Mouse (Mus musculus) macrophage (primary cell): ENCODE data around the gene Ano6. TPM values are rescaled to one million over a fixed set of nuclear protein-coding genes. Genes with fewer than 3 reads are reported as not detected.
A peak's percentile ranks its signal among the peaks of the same experiment; 100 is the strongest.

ENCODE experiments used
- H3K27ac ChIP-seq: fragments of 350-480 bp; formaldehyde crosslinking; 2 replicates; pipeline ENCODE4 v1.9.0; 2021
- H3K36me3 ChIP-seq: fragments of 350-480 bp; formaldehyde crosslinking; 2 replicates; pipeline ENCODE4 v1.9.0; 2021; ENCODE audit errors: inconsistent target
- H3K4me3 ChIP-seq: fragments of 350-480 bp; formaldehyde crosslinking; 2 replicates; pipeline ENCODE4 v1.9.0; 2021; ENCODE audit errors: inconsistent target
- H3K79me2 ChIP-seq: fragments of 350-480 bp; formaldehyde crosslinking; 2 replicates; pipeline ENCODE4 v1.9.0; 2021; ENCODE audit errors: inconsistent target
- WGBS: methylation state at CpG from one replicate; pipeline ENCODE4 v1.1.7; 2026; ENCODE audit warnings: inconsistent platforms; ENCODE audit not compliant: missing documents; 5-methylcytosine and 5-hydroxymethylcytosine counted together
- polyA plus RNA-seq: library from polyadenylated mRNA; stranded (reverse); fragments of 250-400 nt; gene quantifications from 3 replicates; pipeline ENCODE4 v1.2.4, GENCODE M21; 2018; ENCODE audit warnings: inconsistent platforms

Gene Ano6
- polyA plus RNA-seq, 1 experiment from 2014 or later: 124 TPM

DNA sequence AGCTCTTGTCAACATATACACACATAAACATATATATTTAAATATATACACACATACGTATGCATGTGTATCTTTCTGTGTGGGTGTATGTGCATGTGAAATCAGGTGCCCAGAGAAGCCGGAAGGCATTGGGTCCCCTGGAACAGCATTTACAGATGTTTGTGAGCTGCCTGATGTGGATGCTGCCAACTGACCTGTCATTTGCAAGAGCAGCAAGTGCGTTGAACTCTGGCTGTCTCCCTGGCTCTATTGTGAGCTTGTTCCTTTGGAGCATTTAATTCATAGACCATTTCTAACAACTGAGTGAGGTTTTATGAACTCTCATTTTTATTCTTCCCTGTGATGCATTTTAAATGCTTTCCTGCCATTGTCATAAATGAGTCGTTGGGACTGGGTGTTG, 91.8 kb downstream of the Ano6 start:
- 87% methylated on average over 3 of the region's 4 CpGs for WGBS
- Histone ChIP-seq H3K27ac (no peak overlapping the region), H3K79me2 (peaks cover 17% of the 10 kb centered on the region; the same call in 1 of the 2 replicates), H3K4me3 (no peak overlapping the region), H3K36me3 (no peaks in the 10 kb centered on the region)

DNA sequence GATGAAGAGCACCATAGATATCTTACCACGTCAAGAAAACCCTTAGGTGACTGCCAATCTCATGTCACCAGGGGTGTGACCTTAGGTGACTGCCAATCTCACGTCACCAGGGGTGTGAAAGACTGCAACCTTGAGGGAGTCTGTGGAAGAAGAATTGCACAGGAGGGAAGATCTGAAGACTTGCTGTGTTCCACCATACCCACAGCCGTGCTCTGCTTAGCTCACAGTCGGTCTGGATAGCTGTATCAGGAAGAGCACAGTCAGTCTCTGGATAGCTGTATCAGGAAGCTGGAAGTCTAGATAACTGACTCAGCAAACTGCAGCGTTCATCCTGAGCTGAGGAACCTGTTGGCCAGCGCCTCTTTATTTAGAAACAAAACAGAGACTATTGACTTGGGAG, 92.9 kb downstream of the Ano6 start:
- no peaks in the 10 kb centered on the region for H3K36me3 ChIP-seq
- peaks cover 24% of the 10 kb centered on the region; the same call in 1 of the 2 replicates for H3K79me2 ChIP-seq
- WGBS: 47% methylated on average over 6 of the region's 6 CpGs
- H3K27ac ChIP-seq: no peak overlapping the region
- no peak overlapping the region for H3K4me3 ChIP-seq

DNA sequence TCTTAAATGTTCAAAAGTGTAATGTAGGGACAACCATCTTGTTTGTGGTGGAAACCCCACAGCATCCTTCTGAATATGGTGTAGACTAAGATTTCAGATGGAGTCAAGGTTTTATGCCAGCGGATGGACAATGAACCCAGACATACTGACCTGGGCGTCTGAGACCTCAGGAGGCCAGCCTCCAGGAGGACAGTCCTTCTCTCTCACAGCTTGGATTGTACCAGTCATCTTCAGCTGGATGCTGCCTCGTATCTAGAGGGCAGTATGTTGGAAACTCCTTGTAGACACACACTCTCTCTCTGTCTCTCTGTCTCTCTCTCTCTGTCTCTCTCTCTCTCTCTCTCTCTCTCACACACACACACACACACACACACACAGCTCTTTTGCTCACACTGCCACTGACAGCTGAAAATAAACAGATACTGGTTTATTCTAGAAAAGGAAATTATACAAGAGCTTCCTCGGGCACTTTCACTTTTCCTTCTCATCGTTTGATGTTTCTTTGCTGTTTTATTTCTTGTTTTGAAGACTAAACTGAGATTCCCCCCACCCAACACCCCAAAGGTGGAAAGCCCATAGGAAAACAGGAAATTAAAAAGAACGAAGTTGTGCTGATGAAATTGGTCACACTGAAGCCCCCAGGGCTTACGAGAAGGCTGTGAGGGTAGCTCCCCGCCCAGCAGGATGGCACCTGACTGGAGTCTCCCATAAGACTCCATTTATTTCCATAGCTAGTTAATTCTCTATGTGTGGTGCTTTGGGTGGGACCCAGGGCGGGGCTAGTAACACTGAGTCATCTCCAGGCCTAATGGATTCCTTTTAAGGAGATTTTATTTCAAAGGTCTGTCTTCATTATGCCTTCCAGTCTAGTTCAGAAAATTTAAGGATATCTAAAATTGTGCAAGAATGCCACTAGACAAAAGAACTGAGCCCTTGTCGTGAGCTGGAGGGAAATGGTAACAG, 94.3 kb downstream of the Ano6 start:
- Histone ChIP-seq H3K79me2 (peaks cover 38% of the 10 kb centered on the region; the same call in 1 of the 2 replicates), H3K4me3 (no peak overlapping the region; the same call in 1 of the 2 replicates), H3K27ac (peak overlapping the region; percentile 33; the same call in 1 of the 2 replicates), H3K36me3 (no peaks in the 10 kb centered on the region)
- 60% methylated on average over 10 of the region's 10 CpGs for WGBS

DNA sequence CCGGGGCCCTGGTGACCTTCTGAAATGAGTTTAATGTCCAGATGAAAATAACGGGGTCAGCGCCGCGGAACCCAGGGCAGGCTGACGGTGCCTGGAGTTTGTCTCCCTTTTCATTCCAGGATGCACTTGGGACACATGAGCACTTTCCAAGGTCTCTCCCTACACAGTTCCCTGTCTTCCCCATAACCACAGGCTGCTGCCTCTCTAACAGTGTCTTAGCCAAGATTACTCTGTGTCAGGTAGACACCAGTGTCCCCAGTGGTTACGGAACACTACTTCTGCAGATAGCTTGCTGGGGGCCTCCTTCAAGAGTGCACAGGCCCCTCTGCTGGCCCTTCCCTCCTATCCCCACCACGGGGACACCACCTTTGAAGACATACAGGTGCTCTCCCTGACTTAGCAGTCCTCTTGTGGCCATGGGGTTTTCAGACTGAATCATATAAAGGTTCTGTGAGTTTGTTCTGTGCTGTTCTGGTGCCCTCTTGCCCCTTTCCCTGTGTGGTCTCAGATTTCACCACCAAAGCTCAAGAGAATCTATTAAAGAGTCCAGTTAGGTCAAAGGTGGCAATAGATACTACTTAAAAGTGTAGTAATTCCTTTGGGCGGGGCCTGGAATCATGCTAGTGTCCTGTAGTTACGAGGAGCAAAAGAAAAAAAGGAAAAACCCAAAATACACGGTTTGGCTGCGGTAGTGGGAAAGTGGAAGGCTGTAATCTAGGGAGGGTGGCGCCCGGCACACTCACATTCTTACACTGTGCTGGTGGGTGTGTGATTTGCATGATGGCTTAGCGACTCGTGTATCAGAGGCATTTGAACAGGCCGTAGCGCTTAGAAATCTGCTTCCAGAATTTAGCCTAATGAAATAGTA, 95.5 kb downstream of the Ano6 start:
- Histone ChIP-seq H3K36me3 (no peaks in the 10 kb centered on the region), H3K4me3 (no peak overlapping the region), H3K27ac (no peak overlapping the region), H3K79me2 (peaks cover 44% of the 10 kb centered on the region; the same call in 1 of the 2 replicates)
- 95% methylated on average over 18 of the region's 18 CpGs for WGBS

DNA sequence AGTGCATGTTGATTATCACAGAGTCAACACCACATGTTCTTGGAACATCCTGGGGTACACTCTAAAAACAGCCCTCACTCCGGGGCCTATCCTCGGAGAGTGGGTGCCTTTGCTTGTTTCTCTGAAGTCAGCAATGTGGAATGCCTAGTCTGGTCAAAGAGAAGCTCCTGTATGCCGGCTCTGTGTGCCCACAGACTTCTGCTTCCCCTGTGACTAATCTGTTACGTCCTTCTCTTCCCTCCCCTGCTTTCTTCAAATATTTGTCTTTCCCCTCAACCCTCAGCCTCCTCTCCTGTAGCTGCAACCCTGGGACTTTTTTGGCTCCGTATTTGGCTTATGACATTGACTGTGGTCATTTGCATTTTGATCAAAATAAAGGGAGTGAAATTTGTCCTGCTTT, 96.7 kb downstream of the Ano6 start:
- Histone ChIP-seq H3K36me3 (no peaks in the 10 kb centered on the region), H3K4me3 (no peak overlapping the region), H3K27ac (peak overlapping the region; percentile 51), H3K79me2 (peaks cover 44% of the 10 kb centered on the region; the same call in 1 of the 2 replicates)
- 6% methylated on average over 5 of the region's 5 CpGs for WGBS

DNA sequence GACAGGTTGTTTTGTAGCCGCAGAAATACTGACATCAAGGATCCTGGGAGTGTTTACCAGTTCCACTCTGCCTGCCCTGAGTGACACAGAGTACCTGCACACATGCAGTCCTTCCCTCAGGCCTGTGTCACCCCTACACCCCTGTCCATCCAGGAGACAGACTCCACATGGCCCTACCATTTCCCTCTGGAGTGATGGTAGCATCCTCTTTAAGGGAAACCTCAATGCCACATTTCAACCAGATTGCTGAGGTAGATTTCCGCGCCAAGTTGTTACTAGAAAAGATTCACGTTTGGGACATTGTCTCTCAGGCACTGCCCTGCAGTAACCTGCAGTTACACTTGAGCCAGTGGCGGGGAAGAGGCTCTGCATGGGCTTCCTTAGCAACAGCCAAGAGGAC, 97.9 kb downstream of the Ano6 start:
- H3K4me3 ChIP-seq: no peak overlapping the region
- no peak overlapping the region for H3K27ac ChIP-seq
- WGBS: 93% methylated on average over 5 of the region's 5 CpGs
- H3K36me3 ChIP-seq: no peaks in the 10 kb centered on the region
- peaks cover 55% of the 10 kb centered on the region; the same call in 1 of the 2 replicates for H3K79me2 ChIP-seq

DNA sequence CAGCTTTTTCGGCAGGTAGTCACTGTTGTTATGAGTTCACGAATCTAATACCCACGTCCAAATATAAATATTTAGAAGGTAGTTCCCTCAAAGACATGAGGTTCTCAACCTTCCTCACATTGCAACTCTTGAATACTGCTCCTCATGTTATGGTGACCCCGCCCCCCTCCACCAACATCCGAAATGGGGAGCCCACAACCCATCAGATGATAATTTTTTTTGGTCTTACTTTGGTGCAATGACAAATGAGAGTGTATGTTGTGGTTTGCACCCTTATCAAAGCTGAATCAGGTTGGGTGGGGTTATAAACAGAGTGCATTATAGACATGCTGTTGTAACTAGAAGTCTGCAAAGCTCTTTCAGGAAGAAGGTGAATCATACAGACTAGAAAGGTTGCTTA, 99.7 kb downstream of the Ano6 start:
- 99% methylated on average over 5 of the region's 5 CpGs for WGBS
- Histone ChIP-seq H3K27ac (no peak overlapping the region), H3K79me2 (peaks cover 51% of the 10 kb centered on the region; the same call in 1 of the 2 replicates), H3K36me3 (peaks cover 14% of the 10 kb centered on the region), H3K4me3 (no peak overlapping the region)

DNA sequence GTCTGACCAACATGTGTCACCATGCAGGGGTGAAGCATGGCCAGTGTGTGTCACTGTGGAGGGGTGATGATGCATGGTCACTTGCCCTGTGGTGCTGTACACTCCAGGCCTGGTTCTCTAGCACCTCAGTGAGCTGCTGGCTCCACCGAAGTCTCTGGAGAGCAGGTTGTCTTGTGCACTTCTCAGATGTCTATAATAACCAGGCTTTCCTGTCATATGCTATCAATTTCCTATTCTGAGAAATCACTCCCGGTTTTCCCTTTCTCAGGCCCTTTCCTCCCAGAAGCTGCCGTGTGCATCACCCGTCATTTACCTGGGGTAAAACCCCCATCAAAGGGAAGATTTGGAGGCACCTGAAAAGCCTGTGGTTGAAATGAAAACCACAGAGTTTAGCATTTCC, 101.5 kb downstream of the Ano6 start:
- Histone ChIP-seq H3K36me3 (peaks cover 14% of the 10 kb centered on the region), H3K27ac (no peak overlapping the region), H3K79me2 (peaks cover 38% of the 10 kb centered on the region; the same call in 1 of the 2 replicates), H3K4me3 (no peak overlapping the region)
- WGBS: 75% methylated on average over 3 of the region's 4 CpGs

DNA sequence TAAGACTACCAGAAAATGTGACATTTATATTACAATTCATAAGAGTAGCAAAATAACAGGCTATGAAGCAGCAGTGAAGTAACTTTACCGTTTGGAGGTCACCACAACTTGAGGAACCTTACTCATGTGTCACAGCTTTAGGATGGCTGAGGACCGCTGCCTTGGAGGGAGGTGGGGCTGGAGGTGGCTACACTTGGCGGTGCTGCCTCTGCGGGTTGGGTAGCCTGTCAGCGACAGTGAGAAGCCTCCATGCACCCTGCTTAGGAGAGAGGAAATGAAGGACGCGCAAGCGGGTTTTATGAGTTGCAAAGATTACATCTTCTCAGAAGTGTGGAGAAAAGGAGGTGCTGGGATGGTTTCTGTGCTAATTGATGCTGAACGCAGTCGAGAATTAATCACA, 102.3 kb downstream of the Ano6 start:
- no peak overlapping the region for H3K27ac ChIP-seq
- H3K36me3 ChIP-seq: peaks cover 14% of the 10 kb centered on the region
- H3K4me3 ChIP-seq: no peak overlapping the region
- 52% methylated on average over 10 of the region's 10 CpGs for WGBS
- peaks cover 37% of the 10 kb centered on the region; the same call in 1 of the 2 replicates for H3K79me2 ChIP-seq

DNA sequence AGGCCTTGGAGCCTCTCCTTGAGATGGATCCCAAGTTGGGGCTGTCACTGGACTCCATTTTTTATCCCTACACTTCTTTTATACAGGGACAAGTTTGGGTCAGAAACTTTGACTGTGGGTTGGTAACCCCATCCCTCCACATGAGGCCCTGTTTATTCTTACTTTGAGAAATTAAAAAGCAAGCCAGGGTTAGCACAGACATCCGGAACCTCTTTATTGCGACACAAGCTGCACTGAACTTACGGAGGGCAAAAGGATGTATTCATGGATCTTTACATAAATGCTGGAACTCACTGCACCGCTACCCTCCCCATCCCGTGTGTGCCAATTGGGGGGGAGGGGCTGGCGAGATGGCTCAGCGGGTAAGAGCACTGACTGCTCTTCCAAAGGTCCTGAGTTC, 105.1 kb downstream of the Ano6 start:
- Histone ChIP-seq H3K79me2 (peaks cover 17% of the 10 kb centered on the region; the same call in 1 of the 2 replicates), H3K4me3 (no peak overlapping the region), H3K36me3 (peaks cover 14% of the 10 kb centered on the region), H3K27ac (no peak overlapping the region)
- 74% methylated on average over 7 of the region's 7 CpGs for WGBS

DNA sequence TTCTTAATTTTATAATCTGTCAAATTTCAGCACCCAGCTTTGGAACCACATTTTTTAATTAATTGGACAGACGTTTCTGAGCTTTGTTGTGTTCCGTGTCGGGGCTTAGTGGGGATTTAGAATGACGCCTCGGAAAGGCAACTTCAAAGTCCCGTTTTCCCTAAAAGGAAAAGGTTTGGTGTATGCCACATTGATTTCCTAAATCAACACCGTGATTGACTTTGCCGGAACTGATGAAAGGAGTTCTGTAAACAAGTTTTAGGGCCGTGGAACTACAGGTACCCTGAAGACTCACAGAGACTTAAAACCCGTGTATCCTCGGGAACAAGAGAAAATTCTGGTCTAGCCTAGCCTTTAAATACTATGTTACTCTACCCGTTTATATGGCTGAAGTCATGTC, 107.0 kb downstream of the Ano6 start:
- H3K4me3 ChIP-seq: no peak overlapping the region
- peaks cover 22% of the 10 kb centered on the region; the same call in 1 of the 2 replicates for H3K79me2 ChIP-seq
- WGBS: 96% methylated on average over 12 of the region's 12 CpGs
- peaks cover 14% of the 10 kb centered on the region for H3K36me3 ChIP-seq
- no peak overlapping the region for H3K27ac ChIP-seq

DNA sequence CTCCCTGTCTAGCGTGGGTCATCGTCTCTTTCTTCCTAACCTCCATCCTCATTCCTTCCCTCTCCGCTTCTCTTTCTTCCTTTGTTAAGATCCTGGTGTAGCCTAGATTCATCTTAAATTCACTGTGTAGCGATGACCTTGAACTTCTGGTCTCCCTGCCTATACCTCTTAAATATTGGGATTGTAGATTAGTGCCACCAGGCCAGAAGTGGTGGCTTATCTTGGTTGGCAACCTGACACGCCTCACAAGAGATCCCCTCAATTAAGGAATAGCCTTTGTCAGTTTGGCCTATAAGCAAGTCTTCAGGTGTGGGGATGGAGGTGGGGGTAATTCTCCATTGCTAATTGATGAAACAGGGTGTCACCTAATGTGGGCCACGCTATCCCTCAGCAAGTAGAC, 107.8 kb downstream of the Ano6 start:
- peaks cover 15% of the 10 kb centered on the region; the same call in 1 of the 2 replicates for H3K79me2 ChIP-seq
- H3K4me3 ChIP-seq: no peak overlapping the region
- H3K36me3 ChIP-seq: peaks cover 14% of the 10 kb centered on the region
- no peak overlapping the region for H3K27ac ChIP-seq
- 92% methylated on average over 6 of the region's 6 CpGs for WGBS

DNA sequence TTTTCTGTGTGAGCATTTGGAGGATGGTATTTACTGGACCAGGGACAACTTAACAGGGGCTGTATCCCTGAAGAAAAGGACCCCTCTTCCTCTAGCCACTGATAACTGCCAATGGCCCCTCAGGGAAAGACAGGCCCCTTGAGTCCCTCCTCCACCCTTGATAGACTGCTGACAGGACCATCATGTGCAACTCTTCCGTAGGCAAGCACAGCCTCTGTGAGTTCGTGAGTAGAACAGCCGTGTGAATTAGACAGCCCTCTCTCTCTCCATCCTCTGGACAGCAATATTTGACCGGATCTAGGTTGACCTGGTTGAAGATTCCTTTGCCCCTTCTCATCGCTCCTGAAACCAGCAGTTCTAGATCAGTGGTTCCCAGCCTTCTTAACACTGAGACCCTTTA, 111.8 kb downstream of the Ano6 start:
- no peaks in the 10 kb centered on the region for H3K36me3 ChIP-seq
- 95% methylated on average over 5 of the region's 5 CpGs for WGBS
- H3K4me3 ChIP-seq: no peak overlapping the region
- H3K27ac ChIP-seq: no peak overlapping the region
- H3K79me2 ChIP-seq: peaks cover 15% of the 10 kb centered on the region; the same call in 1 of the 2 replicates

DNA sequence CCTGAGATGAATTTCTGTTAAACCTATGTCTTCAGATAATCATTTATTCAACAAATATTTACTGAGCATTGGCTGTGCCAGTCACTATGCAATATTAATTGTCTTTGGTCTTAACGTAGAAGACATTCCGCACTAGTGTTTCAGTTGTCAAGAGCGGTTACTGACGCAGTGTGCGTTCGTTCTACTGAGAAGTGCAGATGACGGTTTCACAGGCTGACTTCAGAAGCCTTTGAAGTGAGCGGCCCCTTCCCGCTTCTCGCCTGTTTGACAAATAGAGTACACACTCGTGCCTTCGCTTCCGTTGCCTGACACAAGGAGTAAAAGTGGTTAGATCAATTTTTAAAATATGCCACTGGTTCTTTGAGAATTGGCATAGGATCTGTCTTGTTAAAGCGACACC, 113.6 kb downstream of the Ano6 start:
- Histone ChIP-seq H3K27ac (no peak overlapping the region), H3K36me3 (no peaks in the 10 kb centered on the region)
- 93% methylated on average over 14 of the region's 14 CpGs for WGBS

More for the DNA sequence above, 113.6 kb downstream of the Ano6 start:
- H3K79me2 ChIP-seq: peaks cover 15% of the 10 kb centered on the region; the same call in 1 of the 2 replicates
- no peak overlapping the region for H3K4me3 ChIP-seq
